Mouse (Mus musculus): ENCODE measurements at regions not wholly inside any gene's neighbourhood (a gene's known extent, or its start where the extent isn't known, plus 50 kb on each side); places are given as distances from the start of the nearest gene placed in this dataset.
"Not testable (repeated sequence)": the region's sequence is repeated elsewhere in the genome, so short reads cannot be mapped to it uniquely, and the experiment has no call there.

DNA sequence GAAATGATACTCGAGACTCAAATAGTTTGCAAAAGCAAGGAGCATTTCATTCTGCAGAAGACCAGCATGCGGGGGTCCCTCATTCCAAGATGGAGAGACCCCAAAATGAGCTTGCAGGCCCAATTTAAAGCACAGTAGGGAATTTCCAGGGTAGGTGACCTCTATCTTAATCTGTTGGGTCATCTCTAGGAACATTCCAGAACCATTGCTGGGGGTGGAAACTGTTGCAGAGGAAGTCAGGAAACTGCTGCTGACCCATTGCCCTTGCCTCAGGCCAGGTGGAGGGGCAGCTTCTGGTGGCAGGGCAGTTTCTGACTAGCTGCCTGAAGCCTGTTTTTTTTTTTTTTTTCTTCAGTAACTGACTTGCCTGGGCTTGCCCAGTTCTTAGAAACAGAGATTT lies 73.4 kb upstream of the Zfp706 start:
- H3K27ac ChIP-seq (replicated peaks; ENCODE audit: insufficient read depth, low read depth, low read length) = no peak overlapping the region
- H3K4me3 ChIP-seq (ENCODE audit: insufficient read depth, low read depth, low read length) = no peak overlapping the region
- no peak for DNase-seq (ENCODE audit: extremely low read depth, low read depth, low spot score)
- TF ChIP-seq CTCF (IDR thresholded peaks at IDR 0.05; ENCODE audit: low read depth, low read length) = no peak
- TF ChIP-seq POLR2A (IDR thresholded peaks at IDR 0.05; ENCODE audit: extremely low read depth, insufficient read depth, low read length) = no peak
- no peaks in the 10 kb centered on the region for H3K79me2 ChIP-seq (ENCODE audit: control insufficient read depth, insufficient read depth, low read length)
- no peaks in the 10 kb centered on the region for H3K27me3 ChIP-seq (ENCODE audit: control insufficient read depth, insufficient read depth, low read length)
- no peaks in the 10 kb centered on the region for H3K36me3 ChIP-seq (ENCODE audit: control insufficient read depth, insufficient read depth, low read length)
- 97% methylated on average over 2 of the region's 2 CpGs for WGBS
- H3K9ac ChIP-seq (ENCODE audit: low read depth, low read length) = no peak overlapping the region
- H3K4me1 ChIP-seq (ENCODE audit: control insufficient read depth, insufficient read depth, low read length) = no peaks in the 10 kb centered on the region

DNA sequence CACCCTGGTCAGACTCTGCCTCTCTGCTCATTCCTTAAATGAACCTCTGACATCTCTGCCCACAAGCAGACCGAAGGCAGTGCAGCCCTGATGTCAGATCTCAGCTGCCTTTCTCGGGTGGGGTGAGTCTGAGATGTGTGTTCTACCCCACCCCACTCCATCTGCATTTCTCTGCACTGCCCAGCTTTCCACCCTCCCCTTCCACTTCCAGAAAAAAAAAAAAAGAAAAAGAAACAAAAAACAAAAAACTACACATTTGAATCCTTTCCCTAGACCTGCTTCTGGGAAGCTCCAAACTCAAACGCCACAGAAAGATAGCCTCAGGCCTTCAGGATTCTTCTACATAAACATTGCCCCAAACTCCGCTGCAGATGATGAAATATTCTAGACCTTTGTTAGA lies 72.8 kb upstream of the Zfp706 start:
- no peaks in the 10 kb centered on the region for H3K79me2 ChIP-seq (ENCODE audit: control insufficient read depth, insufficient read depth, low read length)
- no peaks in the 10 kb centered on the region for H3K4me1 ChIP-seq (ENCODE audit: control insufficient read depth, insufficient read depth, low read length)
- no peaks in the 10 kb centered on the region for H3K36me3 ChIP-seq (ENCODE audit: control insufficient read depth, insufficient read depth, low read length)
- 91% methylated on average over 4 of the region's 4 CpGs for WGBS
- DNase-seq (ENCODE audit: extremely low read depth, low read depth, low spot score) = no peak
- no peaks in the 10 kb centered on the region for H3K27me3 ChIP-seq (ENCODE audit: control insufficient read depth, insufficient read depth, low read length)
- H3K4me3 ChIP-seq (ENCODE audit: insufficient read depth, low read depth, low read length) = no peak overlapping the region
- H3K9ac ChIP-seq (ENCODE audit: low read depth, low read length) = no peak overlapping the region
- no peak for TF ChIP-seq CTCF (IDR thresholded peaks at IDR 0.05; ENCODE audit: low read depth, low read length)
- no peak overlapping the region for H3K27ac ChIP-seq (replicated peaks; ENCODE audit: insufficient read depth, low read depth, low read length)

DNA sequence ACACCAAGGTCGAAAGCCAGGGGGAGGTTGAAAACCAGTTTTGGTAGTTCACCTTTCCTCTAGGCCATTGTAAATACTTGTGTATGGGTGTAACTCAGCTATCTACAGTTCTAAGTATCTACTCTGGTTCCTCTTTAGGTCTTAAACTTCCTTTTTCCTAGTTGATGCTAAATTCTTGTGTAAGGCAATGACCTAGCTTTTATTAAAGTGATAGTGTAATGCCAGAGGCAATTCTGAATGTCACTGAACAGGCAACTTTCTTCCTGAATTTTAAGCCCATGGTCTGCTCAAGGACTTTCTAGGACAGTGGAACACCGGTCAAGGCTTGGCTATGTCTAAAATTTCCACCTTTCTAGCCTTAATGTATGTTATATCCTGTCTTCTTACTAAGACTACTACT lies 66.6 kb upstream of the Zfp706 start:
- H3K79me2 ChIP-seq (ENCODE audit: control insufficient read depth, insufficient read depth, low read length); H3K36me3 ChIP-seq (ENCODE audit: control insufficient read depth, insufficient read depth, low read length); H3K4me3 ChIP-seq (ENCODE audit: insufficient read depth, low read depth, low read length); H3K27me3 ChIP-seq (ENCODE audit: control insufficient read depth, insufficient read depth, low read length); H3K4me1 ChIP-seq (ENCODE audit: control insufficient read depth, insufficient read depth, low read length); H3K9ac ChIP-seq (ENCODE audit: low read depth, low read length); DNase-seq (ENCODE audit: extremely low read depth, low read depth, low spot score); H3K27ac ChIP-seq (replicated peaks; ENCODE audit: insufficient read depth, low read depth, low read length): not testable (repeated sequence)
- 97% methylated on average over 2 of the region's 2 CpGs for WGBS

DNA sequence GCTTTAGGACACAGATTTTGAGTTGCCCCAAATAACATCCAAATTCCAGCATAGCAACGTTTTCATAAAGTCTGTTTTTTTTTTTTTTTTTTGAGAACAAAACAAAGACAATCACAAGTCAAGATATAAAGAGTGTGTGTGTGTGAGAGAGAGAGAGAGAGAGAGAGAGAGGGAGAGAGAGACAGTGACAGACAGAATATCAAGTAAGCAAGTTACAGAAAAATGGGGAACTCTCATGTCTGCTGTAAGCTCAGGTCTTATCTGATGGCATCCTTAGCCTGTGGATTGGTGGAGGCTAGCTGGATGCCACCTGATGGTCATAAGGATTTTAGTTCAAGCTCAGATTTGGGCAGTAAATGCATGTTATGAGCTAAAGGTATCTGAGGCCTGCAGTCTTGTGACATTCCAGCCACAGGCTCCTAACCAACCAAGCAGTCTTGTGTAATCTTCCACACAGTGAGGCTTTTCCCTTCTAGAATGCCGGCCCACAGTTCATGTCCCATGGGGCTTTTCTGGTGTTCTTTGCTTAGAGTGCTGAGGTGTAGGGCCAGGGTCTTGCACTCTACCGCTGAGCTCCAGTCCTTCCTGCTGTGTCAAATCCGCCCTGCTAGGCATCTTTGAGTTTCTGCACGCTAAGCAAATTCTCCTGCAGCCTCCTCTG lies 64.8 kb upstream of the Zfp706 start:
- H3K9ac ChIP-seq (ENCODE audit: low read depth, low read length) = no peak overlapping the region
- no peaks in the 10 kb centered on the region for H3K4me1 ChIP-seq (ENCODE audit: control insufficient read depth, insufficient read depth, low read length)
- no peaks in the 10 kb centered on the region for H3K79me2 ChIP-seq (ENCODE audit: control insufficient read depth, insufficient read depth, low read length)
- no peaks in the 10 kb centered on the region for H3K36me3 ChIP-seq (ENCODE audit: control insufficient read depth, insufficient read depth, low read length)
- no peak for TF ChIP-seq POLR2A (IDR thresholded peaks at IDR 0.05; ENCODE audit: extremely low read depth, insufficient read depth, low read length)
- WGBS = 86% methylated on average over 5 of the region's 5 CpGs
- DNase-seq (ENCODE audit: extremely low read depth, low read depth, low spot score) = no peak
- H3K27ac ChIP-seq (replicated peaks; ENCODE audit: insufficient read depth, low read depth, low read length) = no peak overlapping the region
- no peak overlapping the region for H3K4me3 ChIP-seq (ENCODE audit: insufficient read depth, low read depth, low read length)
- no peaks in the 10 kb centered on the region for H3K27me3 ChIP-seq (ENCODE audit: control insufficient read depth, insufficient read depth, low read length)

DNA sequence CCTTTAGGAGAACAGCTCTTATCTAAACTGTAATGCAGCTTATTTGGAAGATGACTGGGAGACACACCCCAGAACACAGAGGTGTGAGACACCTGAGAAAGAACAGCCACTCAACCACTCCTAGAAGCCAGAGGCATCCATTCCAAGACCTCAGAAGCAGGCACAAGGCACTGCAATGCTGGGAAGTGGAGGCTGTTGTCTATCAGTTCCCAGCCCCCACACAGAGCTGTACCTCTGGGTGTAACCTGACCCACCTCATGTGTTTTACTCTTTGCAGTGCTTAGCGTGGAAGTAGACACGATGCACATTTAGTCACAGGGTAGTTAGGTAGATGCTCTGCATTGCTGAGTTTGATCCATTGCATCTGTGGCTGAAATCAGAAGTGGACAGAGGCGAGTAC lies 62.6 kb upstream of the Zfp706 start:
- TF ChIP-seq CTCF (IDR thresholded peaks at IDR 0.05; ENCODE audit: low read depth, low read length) (no peak), POLR2A (IDR thresholded peaks at IDR 0.05; ENCODE audit: extremely low read depth, insufficient read depth, low read length) (no peak)
- H3K27ac ChIP-seq (replicated peaks; ENCODE audit: insufficient read depth, low read depth, low read length) = no peak overlapping the region
- 72% methylated on average over 3 of the region's 3 CpGs for WGBS
- no peak overlapping the region for H3K9ac ChIP-seq (ENCODE audit: low read depth, low read length)
- no peaks in the 10 kb centered on the region for H3K27me3 ChIP-seq (ENCODE audit: control insufficient read depth, insufficient read depth, low read length)
- no peak overlapping the region for H3K4me3 ChIP-seq (ENCODE audit: insufficient read depth, low read depth, low read length)
- H3K4me1 ChIP-seq (ENCODE audit: control insufficient read depth, insufficient read depth, low read length) = no peaks in the 10 kb centered on the region
- H3K79me2 ChIP-seq (ENCODE audit: control insufficient read depth, insufficient read depth, low read length) = no peaks in the 10 kb centered on the region
- DNase-seq (ENCODE audit: extremely low read depth, low read depth, low spot score) = no peak
- no peaks in the 10 kb centered on the region for H3K36me3 ChIP-seq (ENCODE audit: control insufficient read depth, insufficient read depth, low read length)

DNA sequence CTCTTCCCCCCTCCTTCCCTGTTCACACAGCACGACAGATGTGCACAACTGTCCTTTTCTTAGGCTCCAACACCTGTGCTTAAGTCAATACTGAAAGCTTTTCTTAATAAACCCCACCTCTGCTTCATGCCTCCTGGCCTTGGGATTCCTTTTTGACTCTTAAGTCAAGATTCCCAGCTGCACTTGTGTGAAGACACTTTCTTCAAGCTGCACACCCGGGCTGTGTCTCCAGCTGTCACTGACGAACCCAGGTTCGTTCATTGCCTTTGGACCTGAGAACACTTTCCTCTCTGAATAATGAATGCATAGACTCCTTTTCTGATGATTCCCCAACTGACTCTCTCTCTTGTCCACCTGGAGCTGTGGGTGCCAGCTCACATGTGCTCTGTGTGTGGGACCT lies 59.8 kb upstream of the Zfp706 start:
- no peaks in the 10 kb centered on the region for H3K36me3 ChIP-seq (ENCODE audit: control insufficient read depth, insufficient read depth, low read length)
- no peak overlapping the region for H3K4me3 ChIP-seq (ENCODE audit: insufficient read depth, low read depth, low read length)
- H3K9ac ChIP-seq (ENCODE audit: low read depth, low read length) = no peak overlapping the region
- no peak overlapping the region for H3K27ac ChIP-seq (replicated peaks; ENCODE audit: insufficient read depth, low read depth, low read length)
- H3K79me2 ChIP-seq (ENCODE audit: control insufficient read depth, insufficient read depth, low read length) = no peaks in the 10 kb centered on the region
- 84% methylated on average over 4 of the region's 4 CpGs for WGBS
- H3K4me1 ChIP-seq (ENCODE audit: control insufficient read depth, insufficient read depth, low read length) = no peaks in the 10 kb centered on the region
- no peak for TF ChIP-seq CTCF (IDR thresholded peaks at IDR 0.05; ENCODE audit: low read depth, low read length)
- TF ChIP-seq POLR2A (IDR thresholded peaks at IDR 0.05; ENCODE audit: extremely low read depth, insufficient read depth, low read length) = no peak
- H3K27me3 ChIP-seq (ENCODE audit: control insufficient read depth, insufficient read depth, low read length) = no peaks in the 10 kb centered on the region
- no peak for DNase-seq (ENCODE audit: extremely low read depth, low read depth, low spot score)

All from liver, adult 2 months (tissue).